Mouse (Mus musculus) megakaryocyte, embryonic 14.5 days (primary cell): ENCODE results near the gene Vps52.

Experiments
- FLI1 ChIP-seq: IDR thresholded peaks from 2 replicates; pipeline ENCODE4 v1.6.1; 2012; ENCODE audit warnings: low read length, inconsistent platforms, mixed read lengths
- GATA1 ChIP-seq: IDR thresholded peaks from 3 replicates; pipeline ENCODE4 v1.6.1; 2012; ENCODE audit warnings: mixed read lengths, low read length, inconsistent platforms, borderline replicate concordance

DNA sequence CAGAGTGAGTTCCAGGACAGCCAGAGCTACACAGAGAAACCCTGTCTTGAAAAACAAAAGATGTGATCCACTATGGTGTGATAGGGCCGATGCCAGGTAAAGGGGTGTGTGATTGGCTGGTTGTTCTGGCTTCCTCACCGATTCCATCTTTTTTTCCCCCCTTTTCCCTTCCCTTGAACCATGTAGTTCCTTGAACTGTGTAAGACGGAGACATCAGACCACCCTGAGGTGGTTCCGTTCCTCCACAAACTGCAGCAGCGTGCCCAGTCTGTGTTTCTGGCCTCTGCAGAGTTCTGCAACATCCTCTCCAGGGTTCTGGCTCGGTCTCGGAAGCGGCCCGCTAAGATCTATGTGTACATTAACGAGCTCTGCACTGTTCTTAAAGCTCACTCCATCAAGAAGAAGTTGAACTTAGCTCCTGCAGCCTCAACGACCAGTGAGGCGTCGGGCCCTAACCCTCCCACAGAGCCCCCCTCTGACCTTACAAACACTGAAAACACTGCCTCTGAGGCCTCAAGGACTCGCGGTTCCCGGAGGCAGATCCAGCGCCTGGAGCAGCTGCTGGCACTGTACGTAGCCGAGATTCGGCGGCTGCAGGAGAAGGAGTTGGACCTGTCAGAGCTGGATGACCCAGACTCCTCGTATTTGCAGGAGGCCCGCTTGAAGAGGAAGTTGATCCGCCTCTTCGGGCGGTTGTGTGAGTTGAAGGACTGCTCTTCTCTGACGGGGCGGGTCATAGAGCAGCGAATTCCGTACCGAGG, 44.4 kb upstream of the Vps52 start:
- TF ChIP-seq FLI1 (no peak), GATA1 (no peak)
